8 mouse cellular contexts compared by ENCODE assay signal in the genomic region with DNA sequence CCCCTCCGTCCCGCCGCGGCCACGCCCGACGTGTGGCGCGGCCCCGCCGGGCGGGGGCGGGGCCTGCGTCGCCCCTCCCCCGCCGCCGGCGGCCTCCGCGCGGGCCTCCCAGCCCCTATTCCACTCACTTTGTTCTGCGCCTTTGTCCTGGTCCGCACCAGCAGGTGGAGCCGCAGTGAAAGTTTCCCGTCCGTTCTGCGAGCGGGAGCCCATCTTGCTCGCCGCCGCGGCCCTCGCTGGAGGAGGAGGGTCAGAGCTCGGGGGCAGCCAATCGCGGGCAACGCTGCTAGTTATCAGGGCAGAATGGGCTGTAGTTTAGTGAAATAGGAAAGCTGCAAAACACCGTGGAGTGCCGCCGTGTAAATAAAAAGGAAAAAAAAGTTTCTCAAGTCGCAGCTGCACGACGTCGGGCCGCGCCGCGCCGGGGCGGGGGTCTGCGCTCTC. TPM values are rescaled to one million over a fixed set of nuclear protein-coding genes. Genes with fewer than 3 reads are reported as not detected.
DNase-seq lines count a peak whose midpoint lies in the region; ATAC-seq and TF ChIP-seq lines count a peak whose summit lies in the region.

A gene (plus strand): TSS at position 81 of the 444 bp plus-strand sequence.

- H3K4me3 ChIP-seq in ES-Bruce4 (ENCODE audit: low read depth, low read length): peak within 1 kb of the TSS; percentile 97
- H3K4me3 ChIP-seq in forebrain, embryonic 13.5 days: peak within 1 kb of the TSS; percentile 93
- peak within 1 kb of the TSS; percentile 78 for H3K4me3 ChIP-seq in liver, postnatal 0 days (ENCODE audit: low read depth, low read length)
- H3K4me3 ChIP-seq in neural tube, embryonic 14.5 days (ENCODE audit: low read depth, low read length): peak within 1 kb of the TSS; percentile 96

- peak; percentile 97 for ATAC-seq in cerebellum, adult (ENCODE audit: insufficient number of reproducible peaks, low FRiP score, low TSS enrichment)
- peak; percentile 98 for ATAC-seq in forebrain, embryonic 13.5 days
- ATAC-seq in liver, postnatal 0 days: peak; percentile 94
- ATAC-seq in neural tube, embryonic 14.5 days (ENCODE audit: low read depth): peak; percentile 98

- TF ChIP-seq EP300 in ES-Bruce4 (IDR thresholded peaks at IDR 0.05; ENCODE audit: insufficient read depth, low read depth, low read length): 0 out of 2 replicates have a peak, but pooled peaks have one; percentile 31
- no peak for TF ChIP-seq EP300 in liver, postnatal 0 days (IDR thresholded peaks at IDR 0.05; ENCODE audit: low read depth)

- peak within 1 kb of the TSS; percentile 61 for H3K27ac ChIP-seq in ES-Bruce4 (ENCODE audit: insufficient read depth, low read length)
- H3K27ac ChIP-seq in forebrain, embryonic 13.5 days: peak within 1 kb of the TSS; percentile 99
- peak within 1 kb of the TSS; percentile 97 for H3K27ac ChIP-seq in liver, postnatal 0 days (ENCODE audit: low read depth)
- peak within 1 kb of the TSS; percentile 96 for H3K27ac ChIP-seq in neural tube, embryonic 14.5 days (ENCODE audit: low read depth, low read length)

- no peaks in the 10 kb centered on the region for H3K4me1 ChIP-seq in ES-Bruce4 (ENCODE audit: control insufficient read depth, insufficient read depth, low read length)
- H3K4me1 ChIP-seq in forebrain, embryonic 13.5 days: peaks cover 39% of the 10 kb centered on the region
- H3K4me1 ChIP-seq in liver, postnatal 0 days (ENCODE audit: insufficient read depth): peaks cover 19% of the 10 kb centered on the region
- peaks cover 21% of the 10 kb centered on the region for H3K4me1 ChIP-seq in neural tube, embryonic 14.5 days (ENCODE audit: control insufficient read depth, insufficient read depth, low read length)

- no peaks in the 10 kb centered on the region for H3K27me3 ChIP-seq in ES-Bruce4 (ENCODE audit: control insufficient read depth, insufficient read depth, low read length, poor library complexity, severe bottlenecking)
- no peaks in the 10 kb centered on the region for H3K27me3 ChIP-seq in forebrain, embryonic 13.5 days
- H3K27me3 ChIP-seq in liver, postnatal 0 days (ENCODE audit: insufficient read depth, low read length): no peaks in the 10 kb centered on the region
- no peaks in the 10 kb centered on the region for H3K27me3 ChIP-seq in neural tube, embryonic 14.5 days (ENCODE audit: control insufficient read depth, insufficient read depth, low read length)

- peak within 1 kb of the TSS; percentile 71 for H3K4me2 ChIP-seq in forebrain, embryonic 13.5 days
- peak within 1 kb of the TSS; percentile 86 for H3K4me2 ChIP-seq in liver, postnatal 0 days (ENCODE audit: low read depth, low read length)
- H3K4me2 ChIP-seq in neural tube, embryonic 14.5 days (ENCODE audit: low read depth, low read length): peak within 1 kb of the TSS; percentile 74

- peaks cover 11% of the 10 kb centered on the region for H3K36me3 ChIP-seq in ES-Bruce4 (ENCODE audit: control insufficient read depth, insufficient read depth, low read length, poor library complexity, severe bottlenecking)
- 0 out of 2 replicates have a peak, but pooled peaks cover 3% of the 10 kb centered on the region for H3K36me3 ChIP-seq in forebrain, embryonic 13.5 days (ENCODE audit: poor library complexity, severe bottlenecking)
- H3K36me3 ChIP-seq in liver, postnatal 0 days (replicated peaks; ENCODE audit: insufficient read depth, low read length): peaks cover 5% of the 10 kb centered on the region; the same call in 1 of the 2 replicates
- H3K36me3 ChIP-seq in neural tube, embryonic 14.5 days (ENCODE audit: control insufficient read depth, insufficient read depth, low read length): peaks cover 2% of the 10 kb centered on the region; the same call in 1 of the 2 replicates

- intact Hi-C loops in heart, postnatal 10 days (cut with DNase I): no loop called here

- under 1% methylated on average over 51 of the region's 52 CpGs for WGBS in forebrain, embryonic 13.5 days
- under 1% methylated on average over 52 of the region's 52 CpGs for WGBS in large intestine, adult 2 months
- WGBS in liver, postnatal 0 days (ENCODE audit: insufficient replicate concordance): under 1% methylated on average over 40 of the region's 52 CpGs
- under 1% methylated on average over 49 of the region's 52 CpGs for WGBS in neural tube, embryonic 14.5 days

- TF ChIP-seq CTCF in ES-Bruce4 (IDR thresholded peaks at IDR 0.05; ENCODE audit: low read depth, low read length): peak; percentile 34
- TF ChIP-seq CTCF in liver, postnatal 0 days (IDR thresholded peaks at IDR 0.05; ENCODE audit: low read depth): peak; percentile 85

- DNase-seq in heart, postnatal 10 days: peak; percentile 98
- peak; percentile 84 for DNase-seq in large intestine, adult 2 months (ENCODE audit: low read depth, low spot score)
- DNase-seq in liver, postnatal 0 days: peak; percentile 95
- peak; percentile 96 for DNase-seq in testis, postnatal 10 days (ENCODE audit: low spot score)

- TF ChIP-seq POLR2A in ES-Bruce4 (IDR thresholded peaks at IDR 0.05; ENCODE audit: insufficient read depth, low read length): no peak

- peak within 1 kb of the TSS; percentile 96 for H3K9ac ChIP-seq in ES-Bruce4 (ENCODE audit: low read depth, poor library complexity, severe bottlenecking)
- H3K9ac ChIP-seq in forebrain, embryonic 13.5 days: peak within 1 kb of the TSS; percentile 97
- peak within 1 kb of the TSS; percentile 92 for H3K9ac ChIP-seq in liver, postnatal 0 days (replicated peaks)
- peak within 1 kb of the TSS; percentile 86 for H3K9ac ChIP-seq in neural tube, embryonic 14.5 days (replicated peaks; ENCODE audit: low read depth, low read length)

- no peaks in the 10 kb centered on the region for H3K9me3 ChIP-seq in ES-Bruce4 (replicated peaks; ENCODE audit: control insufficient read depth, insufficient read depth, low read length, poor library complexity, severe bottlenecking)
- no peaks in the 10 kb centered on the region for H3K9me3 ChIP-seq in forebrain, embryonic 13.5 days (replicated peaks)
- H3K9me3 ChIP-seq in liver, postnatal 0 days (ENCODE audit: low read length): no peaks in the 10 kb centered on the region
- no peaks in the 10 kb centered on the region for H3K9me3 ChIP-seq in neural tube, embryonic 14.5 days (ENCODE audit: control insufficient read depth, low read length)

RNA-seq across cellular contexts. Expression of the gene that starts here (rescaled TPM):
- 50.4 and 59.0 TPM in 2 replicates for polyA plus RNA-seq in ES-Bruce4 (2011; ENCODE audit: insufficient read depth, insufficient read length, low read depth, missing spikeins)
- polyA plus RNA-seq in forebrain, embryonic 13.5 days (2015; fragmentation: Nextera tagmentation; extraction: Ambion mirVana): 135 and 148 TPM in 2 replicates
- total RNA-seq in heart, postnatal 10 days (2021): 10 to 100 TPM; 31.2 to 39.1 TPM
- 4.0 and 4.7 TPM in 2 replicates for polyA plus RNA-seq in large intestine, adult 2 months (2012; rRNA removed)
- 49.7 and 51.8 TPM in 2 replicates for polyA plus RNA-seq in liver, postnatal 0 days (2015; fragmentation: Nextera tagmentation; extraction: Ambion mirVana)
- polyA plus RNA-seq in neural tube, embryonic 14.5 days (2014; fragmentation: Nextera tagmentation; extraction: Ambion mirVana): 67.6 and 79.3 TPM in 2 replicates

Comparison
In these comparisons a context has a peak if more than half of its experiments do, and no peak if none do; other contexts are left out.
1. Peak in every context shown above with its lines: DNase-seq, ATAC-seq, H3K4me3 ChIP-seq and H3K27ac ChIP-seq.